Mouse (Mus musculus) layer of hippocampus, postnatal 10 days (tissue): ENCODE results near the gene Ifitm10. TPM values are rescaled to one million over a fixed set of nuclear protein-coding genes. Genes with fewer than 3 reads are reported as not detected.
"Not testable (repeated sequence)": the region's sequence is repeated elsewhere in the genome, so short reads cannot be mapped to it uniquely, and the experiment has no call there.

Source experiments
- DNase-seq, 2 experiments: peaks; one replicate each; pipeline ENCODE4 v3.0.0; 2021; ENCODE audit warnings: low spot score in 2 of 2
- long read RNA-seq: library from polyadenylated mRNA; stranded (forward); transcript quantifications from one replicate; pipeline ENCODE4 v2.0.0, GENCODE M21; 2023
- total RNA-seq, 2 experiments: library from RNA; stranded (reverse); gene quantifications; 2 replicates each; pipeline ENCODE4 v1.2.3; 2021

The Ifitm10 gene
- 10 to 100 TPM; 21.0 to 24.6 TPM for total RNA-seq
- long read RNA-seq, transcript Ifitm10-202 (3 exons, 1,158 nt), result major isoform, 14 of 25 reads
- long read RNA-seq, partial matches to known transcripts, result 5 of 25 reads
- long read RNA-seq, other reads (novel, unspliced or antisense), result 5 of 25 reads

DNA sequence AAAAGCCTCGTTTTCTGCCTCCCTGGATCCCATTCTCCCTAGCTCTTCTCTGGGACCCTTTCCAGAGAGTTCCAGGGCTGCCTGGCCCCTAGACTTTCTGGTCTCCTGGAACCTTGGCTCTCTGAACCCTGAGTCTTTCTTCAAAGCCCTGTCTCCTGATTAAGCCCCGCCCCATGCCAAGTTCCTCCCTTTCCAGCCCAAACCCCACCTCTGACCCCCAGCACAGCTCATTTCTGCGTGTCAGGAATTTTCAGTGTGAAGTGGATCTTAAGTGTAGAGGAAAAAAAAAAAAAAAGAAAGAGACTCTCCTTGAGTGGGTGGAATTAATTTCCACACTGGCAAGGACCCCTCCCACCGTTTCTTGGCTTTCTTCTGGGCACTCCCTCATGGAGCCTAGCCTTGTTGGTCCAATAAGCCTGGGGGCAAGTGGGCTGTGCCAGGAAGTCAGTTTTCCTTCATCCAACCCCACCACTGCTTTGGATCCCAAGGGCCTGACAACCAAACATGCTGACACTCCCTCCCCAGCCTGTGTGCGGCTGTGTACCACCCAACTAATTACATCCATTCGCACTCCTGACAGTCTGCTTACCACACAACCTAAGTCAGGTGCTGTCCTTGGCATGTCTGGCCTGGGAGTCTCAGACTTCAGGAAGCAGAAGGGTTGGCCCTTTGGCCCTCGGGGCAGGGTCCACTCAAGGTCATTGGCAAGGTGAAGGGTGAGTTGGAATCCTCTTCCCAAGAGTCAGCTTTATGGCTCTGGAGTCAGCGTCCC is at the start of gene Ifitm10:
TSS of gene Ifitm10 (minus strand) at position 113 of the 772 bp plus-strand sequence.
- DNase-seq, result no peak

DNA sequence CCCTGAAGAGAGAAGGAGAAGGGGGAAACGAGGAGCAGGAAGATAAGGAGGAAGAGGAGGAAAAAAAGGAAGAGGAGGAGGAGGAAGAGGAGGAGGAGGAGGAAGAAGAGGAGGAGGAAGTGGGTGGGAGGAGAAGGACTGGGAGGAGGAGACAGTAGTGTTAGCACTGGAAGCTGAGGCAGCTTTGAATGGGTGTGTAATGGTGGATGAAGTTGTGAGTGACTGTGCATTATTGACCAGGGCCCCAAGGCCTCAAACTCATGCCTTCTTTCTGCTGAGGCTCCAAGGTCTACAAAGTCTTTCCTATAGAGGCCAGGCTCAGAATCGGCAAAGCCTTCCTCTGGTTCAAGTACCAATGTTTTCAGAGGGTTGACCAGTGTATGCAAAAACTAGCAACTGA is 48.3 kb upstream of the Ifitm10 start:
- no peak for DNase-seq

DNA sequence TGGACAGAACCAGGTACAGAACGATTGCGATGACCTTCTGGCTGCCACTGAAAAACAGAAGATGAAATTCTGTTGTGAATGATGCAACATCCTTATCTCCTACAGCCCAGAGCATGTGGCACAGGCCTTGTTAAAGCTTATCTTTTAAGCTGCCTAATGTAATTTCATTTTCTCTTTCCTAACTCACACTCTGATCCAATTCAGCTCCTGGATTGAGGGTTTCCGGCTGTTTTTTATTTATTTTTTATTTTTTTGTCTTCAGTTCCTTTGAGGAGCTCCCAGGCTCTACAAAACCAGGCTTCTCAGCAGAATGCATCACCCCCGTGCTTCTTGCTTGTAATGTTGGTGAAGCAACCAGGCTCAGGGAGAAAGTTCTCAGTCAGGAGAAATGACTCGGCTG is 46.3 kb upstream of the Ifitm10 start:
- no peak for DNase-seq

DNA sequence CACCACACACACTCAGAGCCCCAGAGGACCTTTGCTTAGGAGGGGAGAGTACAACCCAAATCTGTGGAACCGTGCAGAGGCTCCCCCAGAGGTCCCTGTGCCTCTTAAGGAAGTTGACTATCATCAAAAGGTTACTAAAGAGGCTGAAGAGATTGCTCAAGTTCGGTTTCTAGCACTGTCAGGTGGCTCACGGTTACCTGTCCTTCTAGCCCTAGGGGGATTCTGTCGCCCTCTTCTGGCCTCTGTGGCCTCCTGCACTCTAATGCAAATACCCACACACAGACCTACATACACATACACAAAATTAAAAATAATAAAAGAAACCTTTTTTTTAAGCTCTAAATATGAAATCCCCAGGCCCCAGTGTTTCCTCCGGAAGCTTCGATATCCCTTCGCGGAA is 45.1 kb upstream of the Ifitm10 start:
- DNase-seq, result no peak

- DNase-seq, result no peak
Observed at GRCm38 (mm10) chr7:142418027-142418426, 44.5 kb upstream of the Ifitm10 start.

- DNase-seq, result no peak
Observed at GRCm38 (mm10) chr7:142416225-142416624, 42.7 kb upstream of the Ifitm10 start.

DNA sequence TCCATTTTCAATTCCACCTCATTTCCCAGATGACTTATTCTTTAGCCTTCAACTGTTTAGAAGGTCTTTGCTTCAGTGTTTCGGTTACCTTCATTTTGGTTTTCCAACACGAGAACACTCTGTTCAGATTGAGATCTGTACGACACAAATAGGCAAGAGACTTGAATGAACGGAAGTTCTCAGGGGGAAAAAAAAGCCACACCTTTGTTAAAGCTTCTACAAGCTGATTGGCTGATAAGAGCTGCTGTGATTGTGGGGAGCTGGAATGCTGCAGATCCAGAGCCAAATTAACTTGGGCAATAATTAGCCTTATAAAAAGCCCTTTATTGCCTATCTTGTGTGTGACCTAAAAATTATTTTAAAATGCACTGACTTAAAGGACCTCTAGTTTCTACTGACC is 41.8 kb upstream of the Ifitm10 start:
- no peak for DNase-seq

GRCm38 (mm10) chr7:142413285-142413684 is 39.7 kb upstream of the Ifitm10 start:
- no peak for DNase-seq

DNA sequence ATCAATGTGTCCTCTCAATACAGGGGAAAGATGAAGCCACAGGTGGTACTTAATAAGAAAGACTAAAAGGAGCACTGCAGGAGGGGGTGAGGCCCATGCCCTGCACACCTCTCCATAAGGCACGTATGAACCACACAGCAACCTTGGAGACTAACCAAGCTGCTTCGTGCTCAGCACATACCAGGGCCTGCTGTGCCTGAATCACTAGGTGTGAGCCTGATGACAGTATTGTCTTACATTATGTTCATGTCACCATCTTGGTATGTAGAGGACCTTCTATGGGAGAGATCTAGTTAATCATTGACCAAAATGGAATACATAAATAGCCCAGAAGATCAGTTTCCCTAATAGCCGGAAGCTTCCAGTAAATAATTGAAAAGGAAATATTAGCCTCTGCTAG is 36.0 kb upstream of the Ifitm10 start:
- no peak for DNase-seq

GRCm38 (mm10) chr7:142408686-142409085 is 35.1 kb upstream of the Ifitm10 start:
- no peak for DNase-seq

DNA sequence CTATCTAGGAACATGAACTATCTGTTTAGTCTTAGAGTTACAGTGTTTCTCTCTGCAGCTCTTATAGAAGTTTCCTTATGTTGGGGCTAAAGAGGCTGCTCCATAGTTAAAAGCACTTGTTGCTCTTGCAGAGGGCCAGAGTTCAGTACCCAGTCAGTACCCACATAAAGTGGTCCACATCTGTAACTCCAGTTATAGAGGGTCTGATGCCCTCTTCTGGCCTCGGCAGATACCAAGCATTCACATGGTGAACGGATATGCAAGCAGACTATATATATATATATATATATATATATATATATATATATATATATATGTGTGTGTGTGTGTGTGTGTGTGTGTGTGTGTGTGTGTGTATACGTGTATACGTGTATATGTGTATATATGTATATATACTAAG is 34.4 kb upstream of the Ifitm10 start:
- no peak for DNase-seq

GRCm38 (mm10) chr7:142405134-142405533 is 31.6 kb upstream of the Ifitm10 start:
- not testable (repeated sequence) for DNase-seq

GRCm38 (mm10) chr7:142403591-142403990 is 30.0 kb upstream of the Ifitm10 start:
- DNase-seq, result no peak

- DNase-seq, result no peak
Observed at GRCm38 (mm10) chr7:142400750-142401142, 27.2 kb upstream of the Ifitm10 start.

DNA sequence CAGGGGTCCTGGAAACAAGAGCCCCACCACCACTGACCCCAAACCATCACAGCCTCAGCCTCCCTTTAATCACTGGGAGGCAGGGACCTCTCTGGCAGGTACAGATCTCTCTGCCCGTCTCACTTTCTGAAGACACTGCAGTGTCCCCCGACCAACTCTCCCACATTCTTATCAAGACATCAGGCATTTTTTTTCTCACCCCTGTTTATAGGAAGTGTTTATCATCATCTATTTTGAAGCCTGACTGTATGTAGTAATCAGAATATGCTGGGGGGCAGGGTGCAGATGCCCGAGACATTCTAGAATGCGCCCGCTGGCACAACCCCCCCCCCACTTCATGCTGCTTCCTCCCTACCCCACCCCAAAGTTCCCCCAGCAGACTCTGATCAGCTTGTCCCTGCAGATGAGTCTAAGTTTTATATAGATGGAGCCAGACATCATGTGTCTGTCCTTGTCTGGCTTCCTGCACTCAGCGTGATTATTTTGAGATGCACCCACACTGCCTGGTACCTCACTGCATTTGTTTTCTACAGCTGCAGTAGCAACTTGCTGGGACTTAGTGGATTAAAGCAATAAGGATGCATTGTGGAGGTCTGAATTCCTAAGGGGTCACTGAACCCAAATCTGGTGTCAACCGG is 26.7 kb upstream of the Ifitm10 start:
- no peak for DNase-seq

DNA sequence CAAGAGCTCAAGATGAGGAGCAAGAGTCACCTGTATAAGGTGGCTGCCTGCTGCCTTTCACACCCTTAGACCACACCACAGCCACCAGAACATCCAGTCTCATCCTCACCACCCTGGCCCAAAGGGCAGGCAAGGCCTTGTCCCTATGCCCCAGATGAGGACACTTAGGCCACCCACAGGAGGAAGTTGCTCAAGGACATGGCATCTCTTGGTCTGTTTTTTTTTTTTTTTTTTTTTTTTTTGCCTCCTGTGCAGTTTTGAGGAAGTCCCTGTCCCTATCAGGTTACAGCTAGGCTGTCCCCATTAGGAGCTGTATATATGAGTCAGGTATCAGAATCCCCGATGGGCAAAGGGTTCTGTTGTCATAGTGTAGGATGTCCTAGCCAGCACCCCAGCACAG is 25.7 kb upstream of the Ifitm10 start:
- no peak for DNase-seq

DNA sequence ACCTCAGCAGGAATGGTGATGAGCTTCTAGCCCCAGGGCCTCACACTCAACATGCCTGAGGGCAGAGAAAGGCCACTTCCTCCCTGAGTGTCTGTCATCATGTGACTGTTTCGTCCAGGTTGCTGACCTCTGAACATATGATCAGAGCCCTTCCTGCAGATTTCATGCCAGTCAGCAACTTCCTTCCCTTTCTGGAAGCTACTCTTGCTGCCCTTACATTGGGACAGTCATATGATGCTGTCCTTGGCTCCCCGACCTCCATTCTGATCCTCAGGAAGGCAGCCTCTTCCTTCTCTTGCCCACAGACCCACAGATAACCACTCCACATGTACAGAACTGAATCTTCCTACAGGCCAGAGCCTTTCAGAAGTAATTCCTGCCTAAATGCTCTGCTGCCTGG is 24.5 kb upstream of the Ifitm10 start:
- DNase-seq, result no peak

DNA sequence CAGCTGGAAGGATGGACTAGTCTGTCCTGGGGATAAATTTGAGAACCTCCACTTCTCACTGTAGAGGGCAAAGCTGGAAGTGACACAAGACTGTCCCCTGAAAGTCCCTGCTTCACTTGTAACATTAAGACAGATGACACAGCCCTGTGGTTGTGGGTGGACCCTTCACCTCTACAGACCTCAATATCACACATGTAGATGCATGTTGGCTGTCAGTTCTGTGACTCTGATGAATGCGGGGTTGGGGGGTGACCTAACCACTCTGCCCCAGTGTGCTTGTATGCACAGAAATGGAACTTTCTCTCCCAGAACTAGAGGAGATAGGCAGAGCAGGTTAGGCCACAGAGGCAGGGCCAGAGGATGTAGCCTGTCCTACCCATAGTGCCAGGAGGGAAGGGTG is 23.1 kb upstream of the Ifitm10 start:
- DNase-seq, result no peak

- no peak for DNase-seq
Observed at GRCm38 (mm10) chr7:142395472-142395871, 21.9 kb upstream of the Ifitm10 start.

- DNase-seq, result no peak
Observed at GRCm38 (mm10) chr7:142394261-142395190, 21.0 kb upstream of the Ifitm10 start.

GRCm38 (mm10) chr7:142393191-142393590 is 19.6 kb upstream of the Ifitm10 start:
- no peak for DNase-seq

DNA sequence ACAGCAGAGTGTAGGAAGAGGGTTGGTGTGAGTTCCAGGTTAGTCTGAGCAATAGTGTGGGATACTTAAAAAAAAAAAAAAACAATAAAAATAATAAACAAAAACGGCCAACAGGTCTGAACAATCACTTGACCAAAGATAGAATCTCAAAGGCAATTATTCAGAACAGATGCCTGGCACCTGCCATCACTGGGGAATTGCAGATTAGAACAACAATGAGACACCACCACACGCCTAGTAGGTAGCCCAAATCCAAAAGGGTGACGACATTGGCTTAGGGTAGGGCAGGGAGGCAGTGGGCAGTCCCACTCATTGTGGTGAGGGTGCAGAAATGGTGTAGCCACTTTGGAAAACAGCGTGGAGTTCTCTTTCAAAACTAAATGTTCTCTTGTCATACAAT is 18.1 kb upstream of the Ifitm10 start:
- DNase-seq, result no peak
